Mouse (Mus musculus) layer of hippocampus, adult 18-20 months (tissue): ENCODE data around the gene Tnik. TPM values are rescaled to one million over a fixed set of nuclear protein-coding genes. Genes with fewer than 3 reads are reported as not detected.

Experiments used
- DNase-seq, 2 experiments: peaks; one replicate each; pipeline ENCODE4 v3.0.0; 2022; ENCODE audit warnings: low spot score in 2 of 2
- long read RNA-seq: library from polyadenylated mRNA; stranded (forward); transcript quantifications from one replicate; pipeline ENCODE4 v2.0.0, GENCODE M21; 2021
- total RNA-seq, 2 experiments: library from RNA; stranded (reverse); gene quantifications; 2 replicates each; pipeline ENCODE4 v1.2.3; 2021

Gene Tnik
- 100 to 1,000 TPM; 169 to 172 TPM for total RNA-seq
- long read RNA-seq, full-length matches to known transcripts = 12 of 26 reads
- long read RNA-seq, partial matches to known transcripts = 8 of 26 reads
- long read RNA-seq, other reads (novel, unspliced or antisense) = 6 of 26 reads

DNA sequence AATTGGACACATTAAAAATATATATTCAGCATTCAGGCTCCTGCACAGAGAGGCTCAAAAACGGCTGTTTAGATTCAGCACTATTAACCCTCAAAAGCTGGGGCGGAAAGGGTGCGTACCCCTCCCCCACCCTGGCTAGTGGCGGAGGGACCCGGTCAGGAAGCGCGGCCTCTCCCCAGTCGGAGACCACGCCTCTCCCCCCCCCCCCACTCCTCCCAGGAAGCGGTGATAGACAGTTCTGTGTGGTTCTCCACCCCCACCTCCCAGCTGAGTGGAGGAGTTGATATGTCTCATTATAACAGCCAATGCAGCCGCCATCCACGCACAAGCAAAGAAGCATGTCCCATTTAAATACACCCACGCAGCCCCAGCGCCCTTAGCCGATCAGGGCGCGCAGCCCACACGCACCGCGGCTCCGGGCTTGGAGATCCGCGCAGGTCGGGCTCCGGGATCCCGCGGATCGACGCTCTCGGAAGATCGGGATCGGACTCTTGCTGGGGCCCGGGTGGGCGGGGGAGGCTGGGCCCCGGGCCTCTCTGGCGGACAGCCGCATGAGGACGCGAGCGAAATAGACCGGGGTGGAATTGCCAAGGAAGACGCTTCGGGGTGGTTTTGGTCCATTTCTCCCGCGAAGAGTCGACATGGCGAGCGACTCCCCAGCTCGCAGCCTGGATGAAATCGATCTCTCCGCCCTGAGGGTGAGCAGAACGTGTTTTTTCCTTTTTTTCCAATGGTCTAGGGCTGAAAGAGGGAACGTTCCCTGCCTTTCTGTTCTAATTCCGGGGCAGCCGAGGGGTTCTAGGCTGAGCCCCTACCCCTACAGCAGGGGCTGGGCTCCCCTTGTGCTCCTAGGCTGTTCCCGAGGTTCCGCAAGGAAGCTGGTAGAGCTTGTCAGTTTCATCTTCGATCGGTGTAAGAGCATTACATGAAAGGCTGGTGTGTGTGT is at the start of gene Tnik:
Gene Tnik, plus strand, starts transcription at position 213 of the 946 bp plus-strand sequence.
- peak; percentile 85 to 96 for DNase-seq

DNA sequence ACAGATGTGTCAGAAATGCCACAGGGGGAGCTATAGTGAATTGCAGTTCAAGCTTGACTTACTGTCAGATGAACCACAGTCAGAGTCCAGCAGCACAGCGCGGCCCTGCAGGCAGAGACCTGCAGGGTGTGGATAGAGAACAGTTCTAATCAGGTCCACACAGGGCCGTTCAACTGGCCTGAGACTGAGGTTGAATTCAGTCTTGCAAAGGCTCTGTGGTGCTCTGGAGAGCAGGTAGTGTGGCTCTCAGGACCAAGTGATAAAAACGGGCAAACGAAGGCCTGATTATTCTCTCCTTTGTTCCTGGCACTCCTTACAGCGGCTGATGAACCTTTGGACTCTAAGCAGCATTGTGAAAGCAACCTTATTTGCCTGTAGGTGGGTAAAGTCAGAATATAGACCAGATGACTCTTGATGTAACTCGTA is 48.1 kb upstream of the Tnik start:
- no peak for DNase-seq

DNA sequence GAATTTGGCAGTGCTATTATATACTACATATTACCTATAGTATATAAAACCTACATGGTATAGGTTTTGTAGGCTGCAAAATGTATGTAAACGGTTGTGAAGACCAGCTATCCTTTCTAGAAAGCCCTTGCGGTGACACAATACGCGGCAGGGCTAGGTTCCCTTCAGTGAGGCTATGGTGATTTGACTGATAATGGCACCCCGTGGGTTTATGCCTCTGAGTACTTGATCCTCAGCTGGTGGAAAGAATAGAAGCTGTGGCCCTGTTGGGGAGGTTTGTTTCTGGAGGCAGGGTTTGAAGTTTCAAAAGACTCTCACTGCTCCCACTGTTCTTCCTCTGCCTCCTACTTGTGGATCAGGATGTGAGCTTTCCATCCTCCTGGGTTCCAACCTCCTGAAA is 46.0 kb upstream of the Tnik start:
- no peak for DNase-seq

DNA sequence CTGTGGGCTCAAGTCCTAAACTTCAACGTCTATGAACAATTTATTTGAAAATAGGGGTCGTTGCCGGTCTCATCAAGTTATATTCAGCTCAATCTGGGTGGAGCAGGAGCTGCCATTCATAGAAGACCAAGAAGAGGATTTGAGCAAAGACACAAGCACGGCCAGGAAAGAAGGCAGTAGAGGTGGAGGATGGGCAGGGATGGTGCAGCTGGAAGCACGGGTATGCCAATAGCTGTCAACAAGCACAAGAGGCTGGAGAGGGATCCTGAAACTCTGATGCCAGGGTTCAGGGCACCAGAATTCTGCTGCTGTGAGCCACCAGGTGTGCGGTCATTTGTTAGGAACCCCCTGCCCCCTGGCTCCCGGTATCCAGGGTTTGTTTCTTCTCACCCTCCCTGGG is 43.5 kb upstream of the Tnik start:
- DNase-seq = no peak

DNA sequence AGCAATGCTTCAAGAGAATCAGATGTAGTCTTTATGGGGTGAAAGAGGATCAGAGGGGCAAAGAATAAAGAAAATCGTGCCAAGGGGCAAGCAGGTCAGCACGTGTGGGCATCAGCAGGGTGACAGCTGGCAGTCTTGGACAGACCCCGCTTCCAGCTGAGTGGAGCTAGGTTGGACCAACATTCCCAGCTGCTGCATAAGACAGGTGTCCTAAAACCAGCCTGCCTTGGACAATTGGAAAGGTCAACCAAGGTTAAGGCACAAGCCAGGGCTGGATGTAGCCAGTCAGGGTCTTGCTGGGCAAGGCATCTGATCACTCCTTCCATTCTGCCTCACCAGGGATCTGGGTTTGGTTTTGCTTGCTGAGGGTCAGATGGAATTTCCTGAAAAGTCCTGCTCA is 43.0 kb upstream of the Tnik start:
- no peak for DNase-seq

DNA sequence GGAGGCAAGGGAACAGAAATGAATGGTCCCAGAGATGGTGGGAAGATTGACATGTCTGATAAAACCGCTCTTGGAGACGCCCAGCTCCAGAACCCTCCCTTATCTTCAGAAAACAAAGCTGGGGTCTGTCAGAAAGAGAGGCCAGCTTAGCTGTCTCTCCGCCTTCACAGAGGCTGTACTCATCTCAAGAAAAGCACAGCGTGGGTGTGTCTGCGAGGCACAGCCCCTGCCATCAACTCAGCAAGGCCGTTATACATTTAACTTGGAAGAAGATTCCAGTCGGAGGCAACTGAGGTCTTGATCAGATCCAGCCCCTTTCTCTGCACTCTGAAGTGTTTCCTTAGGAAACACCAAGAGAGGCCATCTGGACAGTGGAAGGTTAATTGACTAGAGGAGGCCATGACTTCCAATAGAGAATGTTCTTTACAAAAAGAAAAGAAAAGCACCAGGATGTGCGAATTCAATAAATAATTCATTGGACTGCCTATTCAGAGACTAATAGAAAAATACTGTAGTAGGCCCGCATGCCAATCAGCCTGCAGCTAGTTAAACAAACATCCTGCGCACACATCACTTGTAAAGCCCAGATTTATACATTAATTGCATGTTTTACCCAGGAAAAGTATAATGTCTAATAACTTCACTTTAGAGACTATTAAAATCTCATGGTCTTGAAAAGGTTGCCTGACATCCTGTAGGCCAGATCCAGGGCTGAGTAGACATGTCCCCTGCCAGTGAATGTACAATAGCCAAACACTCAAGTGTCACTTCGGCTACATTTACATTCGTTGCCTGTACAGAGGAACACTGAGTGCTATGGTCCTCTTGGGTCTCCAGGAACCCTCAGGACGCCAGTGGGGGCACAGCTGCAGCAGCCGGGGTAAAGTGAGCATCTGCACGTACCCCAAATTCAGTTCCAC is 38.3 kb upstream of the Tnik start:
- no peak for DNase-seq

DNA sequence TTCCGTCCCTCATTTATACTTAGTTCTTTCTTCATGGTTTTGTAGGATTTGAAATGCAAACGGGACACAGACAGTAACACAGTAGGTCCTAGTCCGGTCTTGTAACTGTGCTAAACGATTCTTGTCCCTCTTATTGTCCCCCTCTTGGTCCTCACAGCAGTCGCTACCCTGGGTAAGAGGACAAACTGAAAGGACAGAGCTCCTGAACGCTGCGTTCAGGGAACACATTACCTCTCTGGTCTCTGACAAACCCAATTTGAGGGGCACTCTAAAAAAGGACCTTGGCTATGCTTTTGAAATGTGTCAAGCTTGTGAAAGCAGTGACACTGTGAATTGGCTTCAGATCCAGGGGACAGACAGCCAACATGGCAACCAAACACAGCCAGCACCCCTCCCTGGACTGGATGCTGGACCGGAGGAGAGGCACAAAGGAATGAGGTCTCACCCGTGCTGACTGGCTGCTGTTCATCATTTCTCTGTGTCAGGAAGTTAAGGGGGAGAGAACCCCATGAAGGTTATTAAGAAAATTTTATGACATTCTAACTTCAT is 37.6 kb upstream of the Tnik start:
- DNase-seq = peak in 1 of 2 experiments; percentile 26

DNA sequence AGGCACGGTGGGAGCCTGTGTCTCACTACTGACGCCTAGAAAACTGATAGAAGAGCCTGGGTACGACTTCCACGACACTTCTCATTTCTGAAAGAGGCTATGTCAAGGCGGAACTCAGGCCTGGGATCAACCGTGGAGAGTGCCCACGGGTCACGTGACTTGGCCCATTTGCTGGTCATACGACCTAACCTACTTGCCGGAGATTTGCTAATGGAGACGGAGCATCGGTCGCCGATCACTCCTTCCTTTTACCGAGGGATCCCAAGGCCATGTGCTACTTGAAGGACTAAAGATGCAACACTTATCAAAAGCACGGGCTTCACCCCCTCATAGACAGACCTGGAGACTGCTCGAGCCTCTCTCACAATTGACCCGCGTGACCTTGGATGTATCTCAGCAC is 36.8 kb upstream of the Tnik start:
- peak in 1 of 2 experiments; percentile 8 for DNase-seq

DNA sequence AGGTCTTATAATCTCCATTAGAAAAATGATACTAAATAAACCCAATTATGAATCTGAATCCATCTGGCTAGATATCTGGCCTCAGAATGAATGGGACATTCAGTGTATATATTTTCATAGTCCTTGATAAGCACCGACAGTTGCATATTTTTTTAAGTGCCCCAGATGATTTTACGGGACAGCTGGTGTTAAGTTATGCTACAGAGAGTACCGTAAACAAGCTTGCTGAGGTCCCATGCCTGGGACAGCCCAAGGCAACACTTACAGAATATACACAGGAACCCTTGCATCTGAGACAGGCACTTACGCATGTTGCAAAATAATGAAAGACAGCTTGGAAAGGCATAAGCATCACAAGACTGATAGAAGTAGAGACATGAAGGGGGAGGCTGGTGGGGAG is 34.1 kb upstream of the Tnik start:
- no peak for DNase-seq

DNA sequence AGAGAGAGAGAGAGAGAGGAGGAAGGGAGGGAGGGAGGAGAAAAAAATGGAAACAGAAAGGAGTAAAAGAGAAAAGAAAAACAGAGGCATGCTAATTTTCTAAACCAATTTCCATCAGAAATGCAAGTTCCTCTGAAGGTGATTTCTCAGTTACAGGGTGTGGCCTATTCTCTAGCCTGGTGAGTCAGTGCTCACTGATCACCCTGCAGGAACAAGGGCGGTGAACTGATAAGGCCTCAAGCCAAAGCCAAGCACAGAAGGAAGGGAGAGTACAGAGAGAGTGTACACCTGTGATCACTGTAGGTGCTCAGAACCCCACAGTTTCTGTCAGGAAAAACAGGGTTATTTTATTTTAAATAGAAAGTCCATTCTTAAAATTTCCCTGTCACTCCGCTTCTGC is 33.5 kb upstream of the Tnik start:
- no peak for DNase-seq

DNA sequence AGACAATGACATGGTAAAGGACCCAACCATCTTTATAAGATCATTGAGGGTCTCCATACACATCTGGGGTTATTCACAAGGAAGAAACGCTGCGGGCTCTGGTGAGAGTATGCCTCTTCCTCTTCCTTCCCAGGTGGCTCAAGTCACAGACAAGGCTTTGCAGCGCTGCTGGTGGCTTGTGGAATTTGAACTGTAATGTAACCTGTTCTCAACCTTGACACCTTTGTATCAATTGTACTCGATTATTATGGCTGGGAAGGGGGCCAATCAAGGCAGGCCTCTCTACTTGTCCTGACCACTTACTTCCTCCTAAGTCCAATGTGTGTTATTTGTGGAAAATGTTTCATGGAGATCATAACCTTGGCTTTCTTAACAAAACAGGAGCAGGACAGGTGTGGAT is 30.1 kb upstream of the Tnik start:
- no peak for DNase-seq

DNA sequence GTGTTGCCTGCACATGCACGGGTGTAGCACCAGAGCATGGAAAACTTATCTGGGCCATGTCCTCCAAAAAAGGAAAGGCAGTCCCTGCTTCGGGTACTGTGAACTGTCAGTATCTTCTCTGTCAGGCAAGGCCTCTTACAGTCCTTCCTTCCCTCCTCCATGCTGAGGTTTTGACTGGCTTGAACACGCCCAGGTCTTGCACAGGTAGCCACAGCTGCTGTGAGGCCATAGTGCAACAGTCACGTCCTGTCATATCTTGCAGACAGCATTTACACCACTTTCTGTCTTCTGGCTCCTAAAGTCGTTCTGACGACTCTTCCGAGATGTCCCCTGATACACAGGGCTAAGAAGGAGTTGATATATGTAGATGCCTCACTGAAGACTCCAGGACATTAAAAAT is 28.8 kb upstream of the Tnik start:
- no peak for DNase-seq

DNA sequence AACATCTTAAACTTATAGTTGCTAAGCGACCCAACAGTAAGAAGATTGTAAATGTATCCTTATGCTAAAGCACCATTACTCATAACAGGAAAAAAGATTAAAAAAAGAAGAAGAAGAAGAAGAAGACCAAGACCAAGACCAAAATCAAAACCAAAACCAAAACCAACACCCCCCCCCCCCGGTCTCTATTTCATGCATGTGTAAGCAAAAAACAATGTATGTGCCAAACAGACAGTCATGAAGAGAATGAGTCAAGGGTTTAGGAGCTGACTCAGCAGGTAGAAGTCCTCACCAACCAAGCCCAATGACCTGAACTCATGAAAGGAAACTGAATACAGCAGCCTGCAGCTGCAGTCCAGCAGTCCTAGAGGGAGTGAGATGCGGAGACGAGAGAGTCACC is 26.3 kb upstream of the Tnik start:
- DNase-seq = no peak

DNA sequence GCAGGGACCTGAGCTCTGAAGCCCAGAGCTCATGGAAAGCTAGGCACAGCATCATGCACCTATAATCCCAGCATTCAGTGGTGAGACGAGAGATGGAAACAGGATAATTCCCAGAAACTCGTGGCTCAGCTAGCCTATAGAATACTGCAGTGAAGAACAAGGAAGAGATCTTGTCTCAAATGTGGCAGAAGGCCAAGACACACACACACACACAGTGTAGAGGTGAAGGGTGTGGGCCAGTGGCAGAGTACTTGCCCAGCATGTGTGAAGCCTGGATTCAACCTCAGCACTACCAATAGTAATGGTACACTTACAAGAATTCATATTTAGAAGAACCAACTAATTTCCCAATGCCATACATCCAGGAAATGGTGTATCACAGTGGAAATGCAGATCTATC is 24.9 kb upstream of the Tnik start:
- DNase-seq = no peak

DNA sequence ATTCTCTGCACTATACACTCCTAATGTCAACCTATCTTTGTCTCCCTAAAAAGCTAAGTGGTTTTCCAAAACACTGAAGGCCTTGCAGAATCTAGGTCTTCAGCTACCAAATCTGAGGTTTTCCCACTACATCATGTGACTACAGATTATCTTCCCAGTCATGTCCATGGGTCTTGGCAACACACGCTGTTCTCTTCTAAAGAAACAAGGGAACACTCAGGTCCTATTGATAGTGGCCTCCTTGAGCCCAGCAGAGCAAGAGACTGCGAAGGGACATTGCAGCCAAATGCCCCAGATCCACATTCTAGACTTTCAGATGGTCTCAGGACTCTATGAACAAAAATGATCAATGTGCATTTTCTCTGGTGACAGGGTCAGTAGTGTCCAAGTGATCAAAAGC is 20.5 kb upstream of the Tnik start:
- peak in 1 of 2 experiments; percentile 60 for DNase-seq

DNA sequence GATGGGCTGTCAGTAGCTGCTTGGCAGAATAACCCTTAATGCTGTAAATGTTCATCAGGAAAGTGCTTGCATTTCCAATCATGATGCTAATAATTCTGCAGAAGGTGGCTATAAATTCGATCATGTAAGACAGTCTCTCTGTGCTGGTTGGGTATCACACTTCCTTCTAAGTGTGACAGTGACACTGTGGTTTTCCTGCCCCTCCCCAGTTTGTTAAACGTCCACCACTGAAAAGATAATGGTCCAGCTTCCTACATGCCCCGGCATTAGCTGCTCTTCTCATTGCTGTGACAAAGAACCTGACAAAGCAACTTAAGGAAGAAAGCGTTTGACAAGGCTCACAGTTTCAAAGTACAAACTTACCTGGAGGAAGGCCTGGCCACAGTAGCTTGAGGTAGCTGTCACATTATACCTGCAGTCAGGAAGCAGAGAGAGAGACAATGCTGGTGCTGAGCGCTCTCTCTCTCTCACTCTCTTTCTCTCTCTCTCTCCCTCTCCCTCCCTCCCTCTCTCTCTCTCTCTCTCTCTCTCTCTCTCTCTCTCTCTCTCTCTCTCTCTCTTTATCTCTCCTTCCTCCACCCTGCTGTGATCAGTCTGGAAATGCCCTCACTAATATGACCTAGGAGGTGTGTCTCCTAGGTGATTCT is 18.6 kb upstream of the Tnik start:
- no peak for DNase-seq

DNA sequence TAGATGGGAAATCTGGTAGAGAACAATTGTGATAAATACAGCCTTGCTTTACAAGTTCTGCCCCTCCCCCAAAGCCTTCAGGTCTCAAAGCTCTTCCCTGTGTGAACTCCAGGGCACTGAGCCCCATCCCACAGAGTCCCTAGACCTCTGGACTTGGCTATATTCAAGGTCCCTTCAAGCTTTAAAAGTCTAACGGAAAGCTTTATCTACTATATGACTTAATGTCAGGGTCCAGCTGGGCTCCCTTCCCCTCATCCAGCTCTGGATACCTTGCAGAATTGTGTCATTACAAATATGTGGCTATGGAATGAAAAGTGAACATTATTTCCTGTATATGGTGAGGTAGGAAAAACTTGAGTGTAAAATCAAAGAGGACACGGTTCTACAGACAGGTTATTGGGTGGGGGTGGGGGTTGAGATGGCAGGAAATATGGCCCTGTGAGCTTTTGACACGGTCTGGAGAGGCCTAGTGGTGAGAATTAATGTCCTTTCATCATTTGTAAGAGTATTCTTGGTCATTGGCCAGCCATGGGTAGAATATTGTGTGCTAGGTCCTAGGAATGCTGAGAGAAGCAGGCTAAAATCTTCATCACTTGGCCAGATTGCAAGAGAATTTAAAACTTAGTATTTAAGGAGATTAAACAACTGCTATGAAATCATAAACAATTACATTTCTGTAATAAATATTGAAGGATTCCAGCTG is 14.6 kb upstream of the Tnik start:
- DNase-seq = no peak

DNA sequence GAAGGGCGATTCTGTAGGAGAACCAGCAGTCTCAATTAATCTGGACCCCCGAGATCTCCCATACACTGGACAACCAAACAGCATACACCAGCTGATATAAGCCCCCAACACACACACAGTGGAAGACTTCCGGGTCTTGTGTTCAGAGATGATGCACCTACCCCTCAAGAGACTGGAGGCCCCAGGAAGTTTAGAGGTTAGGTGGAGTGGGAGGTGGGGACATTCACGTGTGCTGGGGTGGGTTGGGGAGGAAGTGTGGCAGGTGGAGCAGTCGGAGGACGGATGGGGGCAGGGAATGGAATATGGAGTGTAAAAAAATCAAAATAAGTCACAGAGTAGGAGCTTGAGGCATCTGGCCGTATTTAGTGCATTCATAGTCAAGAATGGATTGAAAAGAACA is 7.3 kb upstream of the Tnik start:
- DNase-seq = no peak

DNA sequence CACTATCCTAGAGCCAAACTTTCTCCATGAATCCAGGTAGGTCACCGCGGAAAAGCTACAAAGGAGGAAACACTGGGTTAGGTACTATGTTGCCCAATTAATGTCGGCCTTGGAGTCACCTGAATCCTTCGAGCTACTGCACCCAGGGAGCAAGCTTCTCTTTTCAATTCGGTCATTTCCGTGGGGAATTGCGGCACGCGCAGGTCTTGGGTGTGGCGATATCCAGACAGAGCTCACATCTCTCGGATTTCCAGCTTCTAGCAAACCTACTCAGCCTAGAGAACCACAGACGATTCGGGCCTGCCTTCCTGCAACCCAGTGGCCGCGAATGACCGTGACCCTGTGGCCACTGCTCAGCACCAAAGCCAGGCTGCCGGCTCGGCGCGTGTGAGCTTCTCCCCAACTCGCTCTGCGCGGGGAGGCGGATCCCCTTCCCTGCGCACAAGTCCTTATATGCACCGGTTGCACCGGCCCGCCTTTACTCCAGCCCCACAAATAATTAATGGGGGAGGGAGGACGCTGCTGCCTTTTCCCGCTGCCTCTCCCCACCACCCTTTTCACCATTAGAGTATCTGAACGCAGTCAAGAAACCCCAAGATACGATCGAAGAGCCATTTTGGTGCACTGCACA is 528 bp upstream of the Tnik start:
- peak; percentile 46 to 69 for DNase-seq
